Mouse (Mus musculus): ENCODE data around the gene Coa5. TPM values are rescaled to one million over a fixed set of nuclear protein-coding genes. Genes with fewer than 3 reads are reported as not detected.
A peak's percentile ranks its signal among the peaks of the same experiment; 100 is the strongest.

Coa5 gene
- total and polyA plus RNA-seq, 2 experiments from 2014 or later, result 37.1 to 45.3 TPM

GRCm38 (mm10) chr1:37430297-37430840 lies 466 bp upstream of the Coa5 start:
- WGBS, result 2% methylated on average over 40 of the region's 40 CpGs
- Histone ChIP-seq H3K4me2 (ENCODE audit: low read depth) (peak overlapping the region; percentile 94), H3K4me3 (ENCODE audit: low read depth, low read length) (peak overlapping the region; percentile 93), H3K9ac (peak overlapping the region; percentile 88), H3K27ac (ENCODE audit: low read depth, low read length) (peak overlapping the region; percentile 82), H3K27me3 (ENCODE audit: insufficient read depth, low read length) (no peaks in the 10 kb centered on the region), H3K4me1 (ENCODE audit: insufficient read depth) (peaks cover 14% of the 10 kb centered on the region), H3K9me3 (ENCODE audit: low read length) (no peaks in the 10 kb centered on the region), H3K36me3 (ENCODE audit: insufficient read depth) (peaks cover 25% of the 10 kb centered on the region)
- no peak for TF ChIP-seq CTCF (IDR thresholded peaks at IDR 0.05; ENCODE audit: low read depth)
- no peak for DNase-seq
- ATAC-seq, result peak; percentile 49

- peaks cover 14% of the 10 kb centered on the region for H3K4me1 ChIP-seq (ENCODE audit: insufficient read depth)
- peaks cover 28% of the 10 kb centered on the region for H3K36me3 ChIP-seq (ENCODE audit: insufficient read depth)
- no peaks in the 10 kb centered on the region for H3K27me3 ChIP-seq (ENCODE audit: insufficient read depth, low read length)
- ATAC-seq (no peak), DNase-seq (no peak)
- TF ChIP-seq CTCF (IDR thresholded peaks at IDR 0.05; ENCODE audit: low read depth), result no peak
- H3K9me3 ChIP-seq (ENCODE audit: low read length), result 0 out of 2 replicates have a peak, but pooled peaks cover 2% of the 10 kb centered on the region
- H3K9ac ChIP-seq, result peak overlapping the region; percentile 88
- 68% methylated on average over 2 of the region's 2 CpGs for WGBS
- H3K27ac ChIP-seq (ENCODE audit: low read depth, low read length), result no peak overlapping the region
- peak overlapping the region; percentile 93 for H3K4me3 ChIP-seq (ENCODE audit: low read depth, low read length)
- H3K4me2 ChIP-seq (ENCODE audit: low read depth), result peak overlapping the region; percentile 94
These were observed 992 bp downstream of the Coa5 start for GRCm38 (mm10) chr1:37428911-37429310.

GRCm38 (mm10) chr1:37427144-37427875 lies 2.6 kb downstream of the Coa5 start:
- DNase-seq, result no peak
- peaks cover 16% of the 10 kb centered on the region for H3K36me3 ChIP-seq (ENCODE audit: insufficient read depth)
- no peak overlapping the region for H3K4me2 ChIP-seq (ENCODE audit: low read depth)
- H3K27me3 ChIP-seq (ENCODE audit: insufficient read depth, low read length), result no peaks in the 10 kb centered on the region
- no peak overlapping the region for H3K27ac ChIP-seq (ENCODE audit: low read depth, low read length)
- H3K9me3 ChIP-seq (ENCODE audit: low read length), result 0 out of 2 replicates have a peak, but pooled peaks cover 4% of the 10 kb centered on the region
- peaks cover 14% of the 10 kb centered on the region for H3K4me1 ChIP-seq (ENCODE audit: insufficient read depth)
- no peak overlapping the region for H3K9ac ChIP-seq
- no peak for ATAC-seq
- WGBS, result 93% methylated on average over 8 of the region's 8 CpGs
- H3K4me3 ChIP-seq (ENCODE audit: low read depth, low read length), result no peak overlapping the region
- TF ChIP-seq CTCF (IDR thresholded peaks at IDR 0.05; ENCODE audit: low read depth), result no peak

GRCm38 (mm10) chr1:37419420-37419819 lies 10.5 kb downstream of the Coa5 start:
- Histone ChIP-seq H3K4me2 (ENCODE audit: low read depth) (no peak overlapping the region), H3K4me3 (ENCODE audit: low read depth, low read length) (no peak overlapping the region), H3K27ac (ENCODE audit: low read depth, low read length) (no peak overlapping the region), H3K9me3 (ENCODE audit: low read length) (0 out of 2 replicates have a peak, but pooled peaks cover 4% of the 10 kb centered on the region), H3K9ac (no peak overlapping the region), H3K27me3 (ENCODE audit: insufficient read depth, low read length) (no peaks in the 10 kb centered on the region), H3K4me1 (ENCODE audit: insufficient read depth) (no peaks in the 10 kb centered on the region), H3K36me3 (ENCODE audit: insufficient read depth) (peaks cover 25% of the 10 kb centered on the region)
- DNase-seq, result peak; percentile 35
- TF ChIP-seq CTCF (IDR thresholded peaks at IDR 0.05; ENCODE audit: low read depth), result peak; percentile 99
- 100% methylated on average over 1 of the region's 1 CpGs for WGBS
- ATAC-seq, result peak; percentile 86

GRCm38 (mm10) chr1:37415394-37415793 lies 14.5 kb downstream of the Coa5 start:
- ATAC-seq (no peak), DNase-seq (no peak)
- 83% methylated on average over 1 of the region's 1 CpGs for WGBS
- Histone ChIP-seq H3K27me3 (ENCODE audit: insufficient read depth, low read length) (no peaks in the 10 kb centered on the region), H3K27ac (ENCODE audit: low read depth, low read length) (no peak overlapping the region), H3K4me3 (ENCODE audit: low read depth, low read length) (no peak overlapping the region), H3K36me3 (ENCODE audit: insufficient read depth) (peaks cover 15% of the 10 kb centered on the region), H3K9me3 (ENCODE audit: low read length) (no peaks in the 10 kb centered on the region), H3K4me1 (ENCODE audit: insufficient read depth) (no peaks in the 10 kb centered on the region), H3K9ac (no peak overlapping the region), H3K4me2 (ENCODE audit: low read depth) (no peak overlapping the region)
- TF ChIP-seq CTCF (IDR thresholded peaks at IDR 0.05; ENCODE audit: low read depth), result no peak

GRCm38 (mm10) chr1:37409647-37410046 lies 20.3 kb downstream of the Coa5 start:
- no peak overlapping the region for H3K4me3 ChIP-seq (ENCODE audit: low read depth, low read length)
- no peak overlapping the region for H3K27ac ChIP-seq (ENCODE audit: low read depth, low read length)
- ATAC-seq (no peak), DNase-seq (no peak)
- peaks cover 20% of the 10 kb centered on the region for H3K36me3 ChIP-seq (ENCODE audit: insufficient read depth)
- no peak overlapping the region for H3K9ac ChIP-seq
- H3K4me1 ChIP-seq (ENCODE audit: insufficient read depth), result no peaks in the 10 kb centered on the region
- no peak overlapping the region for H3K4me2 ChIP-seq (ENCODE audit: low read depth)
- TF ChIP-seq CTCF (IDR thresholded peaks at IDR 0.05; ENCODE audit: low read depth), result no peak
- H3K27me3 ChIP-seq (ENCODE audit: insufficient read depth, low read length), result no peaks in the 10 kb centered on the region
- no peaks in the 10 kb centered on the region for H3K9me3 ChIP-seq (ENCODE audit: low read length)

- Histone ChIP-seq H3K9ac (no peak overlapping the region), H3K36me3 (ENCODE audit: insufficient read depth) (peaks cover 23% of the 10 kb centered on the region), H3K4me1 (ENCODE audit: insufficient read depth) (no peaks in the 10 kb centered on the region), H3K27ac (ENCODE audit: low read depth, low read length) (no peak overlapping the region), H3K27me3 (ENCODE audit: insufficient read depth, low read length) (no peaks in the 10 kb centered on the region), H3K4me2 (ENCODE audit: low read depth) (no peak overlapping the region), H3K4me3 (ENCODE audit: low read depth, low read length) (no peak overlapping the region), H3K9me3 (ENCODE audit: low read length) (no peaks in the 10 kb centered on the region)
- DNase-seq (no peak), ATAC-seq (no peak)
- TF ChIP-seq CTCF (IDR thresholded peaks at IDR 0.05; ENCODE audit: low read depth), result no peak
- WGBS, result 82% methylated on average over 3 of the region's 3 CpGs
These were observed 21.2 kb downstream of the Coa5 start for GRCm38 (mm10) chr1:37408678-37409077.
